Mouse (Mus musculus) gastrocnemius, postnatal 36 days (tissue): ENCODE results near the gene Pls1. TPM values are rescaled to one million over a fixed set of nuclear protein-coding genes. Genes with fewer than 3 reads are reported as not detected.

ENCODE experiments used
- DNase-seq, 2 experiments: peaks; one replicate each; pipeline ENCODE4 v3.0.0; 2022
- intact Hi-C: fragments of 180-260 bp; cut with DNase I; formaldehyde crosslinking; loops from one replicate; pipeline ENCODE4 v1.15.1; 2025
- total RNA-seq, 2 experiments: library from RNA; stranded (reverse); gene quantifications; 2 replicates each; pipeline ENCODE4 v1.2.3; 2021

Gene Pls1
- total RNA-seq, 2 experiments from 2014 or later = not detected

- no peak for DNase-seq
- intact Hi-C loops = no loop called here
Observed at GRCm38 (mm10) chr9:95736238-95736637, 108.9 kb downstream of the Pls1 start.

GRCm38 (mm10) chr9:95712574-95712973 is 132.5 kb downstream of the Pls1 start:
- intact Hi-C loops = no loop called here
- no peak for DNase-seq

GRCm38 (mm10) chr9:95708943-95709342 is 136.2 kb downstream of the Pls1 start:
- intact Hi-C loops = no loop called here
- DNase-seq = no peak

- intact Hi-C loops = no loop called here
- no peak for DNase-seq
Observed at GRCm38 (mm10) chr9:95705371-95705770, 139.7 kb downstream of the Pls1 start.

GRCm38 (mm10) chr9:95704078-95704477 is 141.0 kb downstream of the Pls1 start:
- intact Hi-C loops = no loop called here
- no peak for DNase-seq

Other genes starting within 250 kb of the Pls1 start
- gene Pcolce2, start 207.7 kb downstream of the Pls1 start, total RNA-seq = 1 to 10 TPM; 3.8 to 8.5 TPM
- gene Trpc1, start 94.9 kb downstream of the Pls1 start, total RNA-seq = under 1 TPM; 0.57 to 0.79 TPM
- 1 to 10 TPM; 3.6 to 4.4 TPM for gene Atr, start 12.3 kb upstream of the Pls1 start, total RNA-seq
- 10 to 100 TPM in 1 of 2 experiments, 1 to 10 TPM in 1; 7.7 to 10.6 TPM for gene Xrn1, start 109.4 kb upstream of the Pls1 start, total RNA-seq